Mouse (Mus musculus) c-Kit-positive CD71-positive TER-119-negative erythroid progenitor cells, embryonic 14.5 days (primary cell): ENCODE data around the gene Erfe.

ENCODE experiments used
- DNase-seq: peaks from one replicate; pipeline ENCODE4 v3.0.0-alpha.2; 2013; ENCODE audit warnings: low read depth

The Erfe gene

DNA sequence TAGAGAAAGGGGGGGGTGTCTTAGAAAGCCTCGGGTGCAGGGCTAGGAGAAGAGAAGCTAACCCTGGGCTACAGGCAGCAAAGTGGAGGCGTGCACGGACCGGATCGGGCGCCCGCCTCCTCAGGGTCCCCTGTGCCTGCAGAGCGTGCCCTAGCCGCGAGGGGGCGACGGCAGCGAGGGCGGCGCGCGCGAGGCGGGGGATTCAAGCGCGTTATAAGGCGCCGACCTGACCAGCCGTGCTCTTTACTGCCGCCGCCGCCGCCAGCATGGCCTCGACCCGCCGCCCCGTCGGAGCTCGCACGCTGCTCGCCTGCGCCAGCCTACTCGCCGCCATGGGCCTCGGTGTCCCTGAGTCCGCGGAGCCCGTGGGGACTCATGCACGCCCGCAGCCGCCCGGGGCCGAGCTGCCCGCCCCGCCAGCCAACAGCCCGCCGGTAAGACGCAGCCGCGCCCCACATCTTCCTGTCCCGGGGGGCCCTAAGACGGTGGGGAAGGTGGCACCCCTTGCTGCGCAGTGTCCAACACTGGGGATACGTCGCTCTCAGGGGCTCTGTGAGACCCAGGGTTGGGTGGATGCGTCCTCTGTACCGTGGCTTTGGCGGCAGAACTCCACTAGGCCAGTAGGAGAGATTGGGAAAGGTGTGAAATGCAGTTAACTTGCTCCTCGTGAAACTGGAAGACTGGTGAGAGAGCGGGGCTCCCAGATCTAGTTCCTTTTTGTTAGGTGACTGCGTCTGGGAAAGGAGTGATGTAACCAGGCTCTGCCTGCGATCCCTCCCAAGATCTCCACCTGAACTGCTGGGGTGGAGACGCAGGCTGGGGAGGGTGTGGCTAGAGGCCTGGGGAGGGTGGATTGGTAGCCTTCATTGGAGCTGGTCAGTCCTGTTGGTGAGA, at the start of gene Erfe:
Erfe (plus strand) TSS at position 216 of the 894 bp plus-strand sequence.
- peak; percentile 69 for DNase-seq

GRCm38 (mm10) chr1:91317656-91318055, 48.6 kb upstream of the Erfe start:
- no peak for DNase-seq

GRCm38 (mm10) chr1:91321760-91322438, 44.3 kb upstream of the Erfe start, which contains the start of gene Espnl:
Espnl (plus strand) TSS chr1:91322075.
- DNase-seq = no peak

GRCm38 (mm10) chr1:91324646-91325045, 41.6 kb upstream of the Erfe start:
- no peak for DNase-seq

GRCm38 (mm10) chr1:91325488-91326042, 40.7 kb upstream of the Erfe start:
- no peak for DNase-seq

GRCm38 (mm10) chr1:91332102-91332501, 34.1 kb upstream of the Erfe start:
- no peak for DNase-seq

GRCm38 (mm10) chr1:91333582-91333981, 32.6 kb upstream of the Erfe start:
- no peak for DNase-seq

GRCm38 (mm10) chr1:91337355-91337754, 28.9 kb upstream of the Erfe start:
- DNase-seq = no peak

GRCm38 (mm10) chr1:91344001-91344400, 22.2 kb upstream of the Erfe start:
- no peak for DNase-seq

DNA sequence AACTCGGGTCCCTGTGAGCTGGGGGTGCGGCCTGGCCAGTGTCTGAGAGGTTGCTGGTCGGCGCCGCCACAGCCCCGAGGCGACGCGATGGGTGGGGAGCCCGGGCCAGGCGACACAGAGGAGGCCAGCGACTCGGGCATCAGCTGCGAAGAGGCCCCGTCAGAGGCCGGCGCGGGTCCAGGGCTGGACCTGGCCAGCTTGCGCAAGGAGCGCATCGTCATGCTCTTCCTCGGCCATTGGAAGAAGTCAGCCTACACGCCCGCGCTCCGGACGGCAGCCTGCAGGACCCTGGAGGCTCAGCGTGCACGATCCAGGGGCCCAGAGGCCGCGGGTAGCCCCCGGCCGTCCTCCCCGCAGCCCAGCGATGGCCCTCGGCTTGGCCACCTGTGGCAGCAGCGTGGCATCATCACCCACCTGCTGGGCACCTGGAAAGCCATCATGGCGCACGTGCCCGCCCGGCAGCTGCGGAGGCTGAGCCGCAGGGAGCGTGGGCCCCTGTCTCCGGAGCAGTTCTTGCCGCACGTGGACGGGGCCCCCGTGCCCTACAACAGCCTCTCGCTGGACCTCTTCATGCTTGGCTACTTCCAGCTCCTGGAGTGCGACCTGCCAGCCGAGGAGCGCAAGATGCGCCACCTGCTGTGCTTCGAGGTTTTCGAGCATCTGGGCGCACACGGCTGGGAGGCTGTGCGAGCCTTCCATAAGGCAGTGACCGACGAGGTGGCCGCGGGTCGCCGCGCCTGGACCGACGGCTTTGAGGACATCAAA, 21.1 kb upstream of the Erfe start:
- DNase-seq = no peak

GRCm38 (mm10) chr1:91346892-91347291, 19.3 kb upstream of the Erfe start:
- DNase-seq = peak; percentile 61

- no peak for DNase-seq
These were observed 15.4 kb upstream of the Erfe start, which contains the start of gene Klhl30 for GRCm38 (mm10) chr1:91350841-91351240. Klhl30 (plus strand) TSS chr1:91351016.

DNA sequence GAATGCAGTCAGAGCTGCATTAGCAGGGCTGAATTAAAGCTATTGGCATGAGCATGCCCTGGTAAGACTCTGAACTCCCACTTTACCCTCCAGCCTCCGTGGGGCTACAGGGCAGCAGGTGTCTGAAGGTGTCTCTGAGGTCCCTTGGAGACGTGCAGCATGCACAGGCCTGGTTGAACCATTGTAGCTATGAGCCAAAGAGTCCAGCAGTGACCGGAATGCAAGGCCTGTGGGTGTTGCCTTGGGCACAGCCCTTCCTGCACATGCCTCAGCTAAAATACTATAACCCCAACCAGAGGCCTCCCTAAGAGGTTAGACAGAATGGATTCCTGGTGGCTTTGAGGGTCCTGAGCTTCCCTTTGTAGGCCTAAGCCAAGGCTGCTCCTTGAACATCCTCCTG, 15.0 kb upstream of the Erfe start:
- no peak for DNase-seq

DNA sequence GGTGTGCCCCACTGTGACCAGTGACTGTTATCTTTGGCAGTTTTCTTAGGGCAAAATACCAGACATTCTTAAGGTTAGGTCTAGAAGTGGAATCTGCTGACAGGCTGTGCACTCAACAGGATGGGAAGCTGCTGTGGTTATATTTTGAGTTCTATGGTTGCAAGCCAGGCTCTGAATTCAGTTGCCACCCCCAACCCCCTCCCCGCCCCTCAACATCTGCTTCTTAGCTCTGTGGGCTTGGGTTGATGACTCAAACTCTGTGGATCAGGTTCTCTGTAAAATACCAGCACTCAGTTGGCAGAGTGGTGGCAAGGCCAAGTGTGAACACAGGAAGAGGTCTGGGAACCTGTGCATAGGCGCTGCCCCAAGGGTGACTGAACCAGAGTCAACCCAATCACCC, 14.0 kb upstream of the Erfe start:
- no peak for DNase-seq

GRCm38 (mm10) chr1:91356105-91356504, 10.1 kb upstream of the Erfe start:
- no peak for DNase-seq

- no peak for DNase-seq
These were observed 4.1 kb upstream of the Erfe start for GRCm38 (mm10) chr1:91362113-91362512.

GRCm38 (mm10) chr1:91364822-91365644, 1.2 kb upstream of the Erfe start:
- DNase-seq = no peak

- no peak for DNase-seq
These were observed 415 bp upstream of the Erfe start for GRCm38 (mm10) chr1:91365816-91366214.

DNA sequence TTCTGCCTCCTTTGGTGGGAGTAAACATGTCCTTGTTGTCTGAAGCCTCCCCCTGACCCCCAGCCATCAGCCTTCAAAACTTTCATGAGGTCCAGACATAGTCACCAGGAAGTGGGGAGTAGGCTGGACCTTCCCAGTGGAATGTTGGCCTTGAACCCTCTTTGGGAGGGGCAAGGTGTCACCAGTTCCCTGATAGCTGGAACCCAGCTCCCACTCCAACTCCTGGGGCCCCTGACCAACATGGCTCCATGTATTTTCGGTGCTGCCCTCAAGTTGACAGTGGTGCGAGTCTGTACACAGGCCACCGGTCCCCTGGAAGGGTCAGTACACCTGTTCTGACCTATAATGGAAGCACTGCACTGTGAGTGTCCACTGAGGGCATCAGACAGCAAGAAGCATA, 1.1 kb downstream of the Erfe start:
- no peak for DNase-seq

DNA sequence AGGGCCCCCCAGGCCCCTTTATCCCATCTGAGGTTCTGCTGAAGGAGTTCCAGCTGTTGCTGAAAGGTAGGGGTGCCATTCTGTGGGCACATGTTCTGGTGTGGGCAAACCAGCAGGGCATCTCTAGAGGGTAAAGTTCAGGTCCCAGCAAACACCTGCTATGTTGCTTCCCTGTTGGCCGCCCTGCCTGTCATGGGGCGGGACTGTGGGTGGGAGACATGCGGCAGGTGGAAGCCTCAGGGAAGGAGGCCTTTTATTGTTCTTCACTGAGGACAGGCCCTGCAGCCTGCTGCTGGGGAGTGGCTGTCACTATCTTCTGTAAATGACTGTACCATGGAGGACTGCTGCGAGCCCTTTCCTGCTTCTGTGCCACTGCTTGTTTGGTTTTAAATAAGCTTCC, 3.2 kb downstream of the Erfe start:
- no peak for DNase-seq

DNA sequence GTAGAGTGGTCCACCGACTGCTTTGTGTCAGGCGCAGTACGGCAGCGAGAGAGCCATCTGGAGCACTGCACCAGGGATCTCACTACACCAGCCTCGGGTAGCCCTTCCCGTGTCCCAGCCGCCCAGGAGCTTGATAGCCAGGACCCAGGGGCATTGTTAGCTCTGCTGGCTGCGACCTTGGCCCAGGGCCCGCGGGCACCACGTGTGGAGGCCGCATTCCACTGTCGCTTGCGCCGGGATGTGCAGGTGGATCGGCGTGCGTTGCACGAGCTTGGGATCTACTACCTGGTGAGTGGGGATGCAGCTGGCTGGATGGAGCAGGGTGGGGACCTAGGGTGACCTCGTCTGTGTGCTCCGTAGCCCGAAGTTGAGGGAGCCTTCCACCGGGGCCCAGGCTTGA, 3.8 kb downstream of the Erfe start:
- no peak for DNase-seq
